Mouse (Mus musculus): ENCODE data around the gene Nol4l.

Gene Nol4l

GRCm38 (mm10) chr2:153543911-153544730, 14.3 kb upstream of the Nol4l start:
- DNase-seq (ENCODE audit: low read depth) = no peak

GRCm38 (mm10) chr2:153542936-153543668, 13.3 kb upstream of the Nol4l start:
- DNase-seq (ENCODE audit: low read depth) = no peak

GRCm38 (mm10) chr2:153538898-153539297, 9.1 kb upstream of the Nol4l start:
- DNase-seq (ENCODE audit: low read depth) = no peak

- DNase-seq (ENCODE audit: low read depth) = no peak
Observed at GRCm38 (mm10) chr2:153533981-153534380, 4.2 kb upstream of the Nol4l start.

- no peak for DNase-seq (ENCODE audit: low read depth)
Observed at GRCm38 (mm10) chr2:153530948-153531347, 1.2 kb upstream of the Nol4l start.

GRCm38 (mm10) chr2:153529365-153529781, 398 bp downstream of the Nol4l start:
- no peak for DNase-seq (ENCODE audit: low read depth)

GRCm38 (mm10) chr2:153528571-153529364, 1.0 kb downstream of the Nol4l start:
- DNase-seq (ENCODE audit: low read depth) = no peak

GRCm38 (mm10) chr2:153527580-153528531, 1.9 kb downstream of the Nol4l start:
- DNase-seq (ENCODE audit: low read depth) = no peak

- no peak for DNase-seq (ENCODE audit: low read depth)
Observed at GRCm38 (mm10) chr2:153526850-153527530, 2.8 kb downstream of the Nol4l start.

GRCm38 (mm10) chr2:153525906-153526311, 3.9 kb downstream of the Nol4l start:
- DNase-seq (ENCODE audit: low read depth) = no peak

GRCm38 (mm10) chr2:153524727-153525126, 5.0 kb downstream of the Nol4l start:
- DNase-seq (ENCODE audit: low read depth) = no peak

- no peak for DNase-seq (ENCODE audit: low read depth)
Observed at GRCm38 (mm10) chr2:153523656-153524055, 6.1 kb downstream of the Nol4l start.

- DNase-seq (ENCODE audit: low read depth) = no peak
Observed at GRCm38 (mm10) chr2:153523143-153523542, 6.6 kb downstream of the Nol4l start.

- DNase-seq (ENCODE audit: low read depth) = no peak
Observed at GRCm38 (mm10) chr2:153522270-153522669, 7.5 kb downstream of the Nol4l start.

GRCm38 (mm10) chr2:153520057-153520456, 9.7 kb downstream of the Nol4l start:
- DNase-seq (ENCODE audit: low read depth) = no peak

GRCm38 (mm10) chr2:153516961-153517360, 12.8 kb downstream of the Nol4l start:
- no peak for DNase-seq (ENCODE audit: low read depth)

- DNase-seq (ENCODE audit: low read depth) = no peak
Observed at GRCm38 (mm10) chr2:153515582-153515981, 14.2 kb downstream of the Nol4l start.

GRCm38 (mm10) chr2:153514497-153515380, 15.0 kb downstream of the Nol4l start:
- DNase-seq (ENCODE audit: low read depth) = no peak

- DNase-seq (ENCODE audit: low read depth) = no peak
Observed at GRCm38 (mm10) chr2:153513983-153514382, 15.8 kb downstream of the Nol4l start.

Measured in c-Kit-positive CD71-negative TER-119-negative erythroid progenitor cells, embryonic 14.5 days (primary cell).